Mouse (Mus musculus): ENCODE measurements around the gene Rexo4. TPM values are rescaled to one million over a fixed set of nuclear protein-coding genes. Genes with fewer than 3 reads are reported as not detected.

Gene Rexo4
- total and polyA plus RNA-seq, 3 experiments = 53.6 to 74.8 (median 67.2) TPM

DNA sequence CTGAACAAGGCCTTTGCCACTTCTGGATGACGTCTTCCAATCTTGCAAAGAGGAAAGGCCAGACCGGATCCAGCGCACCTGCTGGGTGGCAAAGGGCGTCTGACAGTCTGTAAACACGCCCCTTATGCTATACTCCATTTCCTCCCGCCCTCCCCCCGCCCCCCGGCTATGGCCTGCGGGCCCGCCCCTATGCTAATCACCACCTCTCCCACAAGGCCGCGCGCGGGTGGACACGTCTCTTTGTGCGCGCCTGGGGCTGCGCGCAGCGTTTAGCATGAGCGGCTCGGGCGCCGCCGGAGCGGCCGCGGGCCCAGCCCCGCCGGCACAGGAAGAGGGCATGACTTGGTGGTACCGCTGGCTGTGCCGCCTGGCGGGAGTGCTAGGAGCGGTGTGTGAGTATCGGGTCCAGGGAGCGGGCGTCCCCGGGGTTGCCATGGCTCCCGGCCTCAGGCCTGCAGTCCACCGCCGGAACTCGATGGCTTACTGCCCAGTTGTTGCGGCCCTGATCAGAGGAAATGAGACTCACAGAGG lies 45.6 kb upstream of the Rexo4 start, which contains the start of gene Cacfd1:
Gene Cacfd1, plus strand, starts transcription at position 213 of the 531 bp plus-strand sequence.
- H3K9ac ChIP-seq (ENCODE audit: insufficient read depth, low read depth) = peak within 1 kb of the TSS; percentile 57
- peak within 1 kb of the TSS; percentile 68 for H3K4me2 ChIP-seq (ENCODE audit: insufficient read depth, low read depth, poor library complexity, severe bottlenecking)
- dilution Hi-C loops (cut with MboI; ENCODE audit: extremely low pct_ligation_motif_present, extremely low pct_unique_long_range_greater_than_20kb, low sequenced_read_pairs) = no loop called here
- DNase-seq (ENCODE audit: extremely low read depth) = peak; percentile 91
- H3K27me3 ChIP-seq (replicated peaks) = peaks cover 19% of the 10 kb centered on the region
- H3K79me2 ChIP-seq (replicated peaks; ENCODE audit: control insufficient read depth, extremely low read depth, insufficient read depth, poor library complexity, severe bottlenecking) = peaks cover 8% of the 10 kb centered on the region
- peaks cover 12 to 23% of the 10 kb centered on the region in 2 experiments for H3K36me3 ChIP-seq (replicated peaks in 1 of 2; ENCODE audit: control insufficient read depth in 1 of 2, insufficient read depth in 1 of 2, low read length in 1 of 2)
- H3K9me3 ChIP-seq (replicated peaks; ENCODE audit: low read length) = no peaks in the 10 kb centered on the region
- peaks cover 12 to 27% of the 10 kb centered on the region in 2 experiments for H3K4me1 ChIP-seq (ENCODE audit: control insufficient read depth in 1 of 2, insufficient read depth in 2 of 2)
- TF ChIP-seq EP300 (IDR thresholded peaks at IDR 0.05; ENCODE audit: low read length) (no peak), ZKSCAN1 (IDR thresholded peaks at IDR 0.05; ENCODE audit: borderline replicate concordance, low read depth, low read length) (no peak), JUN (IDR thresholded peaks at IDR 0.05; ENCODE audit: insufficient read depth, low read depth, low read length) (no peak), BHLHE40 (IDR thresholded peaks at IDR 0.05; ENCODE audit: low read depth, low read length) (peak; percentile 11; the same call in 1 of the 2 replicates), POLR2A (IDR thresholded peaks at IDR 0.05; ENCODE audit: low read depth, low read length) (peak; percentile 89), ZNF384 (IDR thresholded peaks at IDR 0.05; ENCODE audit: low read depth, low read length) (no peak), RAD21 (IDR thresholded peaks at IDR 0.05; ENCODE audit: low read depth, low read length) (no peak), MXI1 (IDR thresholded peaks at IDR 0.05; ENCODE audit: low read depth, low read length) (peak; percentile 88), ZMIZ1 (IDR thresholded peaks at IDR 0.05; ENCODE audit: low read depth, low read length) (peak; percentile 60; the same call in 1 of the 2 replicates), NRF1 (IDR thresholded peaks at IDR 0.05; ENCODE audit: low read depth, low read length) (peak; percentile 79), ELF1 (IDR thresholded peaks at IDR 0.05; ENCODE audit: low read depth, low read length) (peak; percentile 36), MAZ (IDR thresholded peaks at IDR 0.05; ENCODE audit: low read depth, low read length) (peak; percentile 27; the same call in 1 of the 2 replicates), NELFE (IDR thresholded peaks at IDR 0.05; ENCODE audit: low read depth, low read length) (peak; percentile 67), SIN3A (IDR thresholded peaks at IDR 0.05; ENCODE audit: low read length) (peak; percentile 87), HCFC1 (IDR thresholded peaks at IDR 0.05; ENCODE audit: low read depth, low read length) (peak; percentile 65), IRF4 (IDR thresholded peaks at IDR 0.05; ENCODE audit: low read depth, low read length) (peak; percentile 6; the same call in 1 of the 2 replicates)
- no peak within 1 kb of the TSS for H3K27ac ChIP-seq (ENCODE audit: insufficient read depth, low read depth)
- peak within 1 kb of the TSS; percentile 79 to 90 (median 87) for H3K4me3 ChIP-seq (replicated peaks in 1 of 3; ENCODE audit: low read depth in 2 of 3, low read length in 2 of 3, poor library complexity in 1 of 3)
- in situ Hi-C loops (cut with MboI; ENCODE audit: low pct_ligation_motif_present, low pct_unique_long_range_greater_than_20kb, low sequenced_read_pairs) = loop anchor here (5.0 kb wide), 1 partner anchor 37 kb away; the partner anchor contains the start of gene Adamts13

- peaks cover 8% of the 10 kb centered on the region for H3K79me2 ChIP-seq (replicated peaks; ENCODE audit: control insufficient read depth, extremely low read depth, insufficient read depth, poor library complexity, severe bottlenecking)
- H3K9me3 ChIP-seq (replicated peaks; ENCODE audit: low read length) = peaks cover 2% of the 10 kb centered on the region
- DNase-seq (ENCODE audit: extremely low read depth) = no peak
- dilution Hi-C loops (cut with MboI; ENCODE audit: extremely low pct_ligation_motif_present, extremely low pct_unique_long_range_greater_than_20kb, low sequenced_read_pairs) (no loop called here), in situ Hi-C loops (cut with MboI; ENCODE audit: low pct_ligation_motif_present, low pct_unique_long_range_greater_than_20kb, low sequenced_read_pairs) (loop anchor here (5.0 kb wide), 1 partner anchor 35 kb away; the partner anchor contains the start of gene Adamts13)
- no peak overlapping the region for H3K9ac ChIP-seq (ENCODE audit: insufficient read depth, low read depth)
- H3K4me2 ChIP-seq (ENCODE audit: insufficient read depth, low read depth, poor library complexity, severe bottlenecking) = no peak overlapping the region
- no peak overlapping the region for H3K4me3 ChIP-seq (replicated peaks in 1 of 3; ENCODE audit: low read depth in 2 of 3, low read length in 2 of 3, poor library complexity in 1 of 3)
- peaks cover 12 to 27% of the 10 kb centered on the region in 2 experiments for H3K4me1 ChIP-seq (ENCODE audit: control insufficient read depth in 1 of 2, insufficient read depth in 2 of 2)
- H3K27ac ChIP-seq (ENCODE audit: insufficient read depth, low read depth) = no peak overlapping the region
- H3K36me3 ChIP-seq (replicated peaks in 1 of 2; ENCODE audit: control insufficient read depth in 1 of 2, insufficient read depth in 1 of 2, low read length in 1 of 2) = peaks cover 0 to 7% of the 10 kb centered on the region in 2 experiments
- peaks cover 19% of the 10 kb centered on the region for H3K27me3 ChIP-seq (replicated peaks)
- TF ChIP-seq CTCF (conservative IDR thresholded peaks at IDR 0.05 in 1 of 2, IDR thresholded peaks at IDR 0.05 in 1 of 2; ENCODE audit: low read depth in 2 of 2, low read length in 2 of 2) = no peak
- no peak for TF ChIP-seq MYC (IDR thresholded peaks at IDR 0.05; ENCODE audit: low read depth, low read length)
- TF ChIP-seq USF2 (conservative IDR thresholded peaks at IDR 0.05; ENCODE audit: low read depth, low read length) = no peak
- no peak for TF ChIP-seq CHD1 (IDR thresholded peaks at IDR 0.05; ENCODE audit: low read depth, low read length)
- TF ChIP-seq MXI1 (IDR thresholded peaks at IDR 0.05; ENCODE audit: low read depth, low read length) = no peak
- no peak for TF ChIP-seq RCOR1 (conservative IDR thresholded peaks at IDR 0.05; ENCODE audit: low read depth, low read length)
- TF ChIP-seq NELFE (IDR thresholded peaks at IDR 0.05; ENCODE audit: low read depth, low read length) = no peak
- TF ChIP-seq ZC3H11A (IDR thresholded peaks at IDR 0.05; ENCODE audit: low read depth, low read length) = no peak
- TF ChIP-seq UBTF (IDR thresholded peaks at IDR 0.05; ENCODE audit: low read depth, low read length) = no peak
- no peak for TF ChIP-seq NRF1 (IDR thresholded peaks at IDR 0.05; ENCODE audit: low read depth, low read length)
- no peak for TF ChIP-seq ZMIZ1 (IDR thresholded peaks at IDR 0.05; ENCODE audit: low read depth, low read length)
- no peak for TF ChIP-seq JUN (IDR thresholded peaks at IDR 0.05; ENCODE audit: insufficient read depth, low read depth, low read length)
- no peak for TF ChIP-seq KAT2A (IDR thresholded peaks at IDR 0.05; ENCODE audit: insufficient replicate concordance, low read length)
- no peak for TF ChIP-seq CHD2 (IDR thresholded peaks at IDR 0.05; ENCODE audit: low read length)
- no peak for TF ChIP-seq POLR2AphosphoS2 (IDR thresholded peaks at IDR 0.05; ENCODE audit: low read depth, low read length)
- TF ChIP-seq MAFK (IDR thresholded peaks at IDR 0.05; ENCODE audit: insufficient replicate concordance, low read length) = no peak
Measured at GRCm38 (mm10) chr2:27007701-27008100, 43.5 kb upstream of the Rexo4 start.

Measured in CH12.LX (cell line).